Mouse (Mus musculus): ENCODE results near the gene Mta1. TPM values are rescaled to one million over a fixed set of nuclear protein-coding genes. Genes with fewer than 3 reads are reported as not detected.
A peak's percentile ranks its signal among the peaks of the same experiment; 100 is the strongest.

Gene Mta1
- polyA plus RNA-seq, 1 experiment from 2014 or later = 21.5 TPM

DNA sequence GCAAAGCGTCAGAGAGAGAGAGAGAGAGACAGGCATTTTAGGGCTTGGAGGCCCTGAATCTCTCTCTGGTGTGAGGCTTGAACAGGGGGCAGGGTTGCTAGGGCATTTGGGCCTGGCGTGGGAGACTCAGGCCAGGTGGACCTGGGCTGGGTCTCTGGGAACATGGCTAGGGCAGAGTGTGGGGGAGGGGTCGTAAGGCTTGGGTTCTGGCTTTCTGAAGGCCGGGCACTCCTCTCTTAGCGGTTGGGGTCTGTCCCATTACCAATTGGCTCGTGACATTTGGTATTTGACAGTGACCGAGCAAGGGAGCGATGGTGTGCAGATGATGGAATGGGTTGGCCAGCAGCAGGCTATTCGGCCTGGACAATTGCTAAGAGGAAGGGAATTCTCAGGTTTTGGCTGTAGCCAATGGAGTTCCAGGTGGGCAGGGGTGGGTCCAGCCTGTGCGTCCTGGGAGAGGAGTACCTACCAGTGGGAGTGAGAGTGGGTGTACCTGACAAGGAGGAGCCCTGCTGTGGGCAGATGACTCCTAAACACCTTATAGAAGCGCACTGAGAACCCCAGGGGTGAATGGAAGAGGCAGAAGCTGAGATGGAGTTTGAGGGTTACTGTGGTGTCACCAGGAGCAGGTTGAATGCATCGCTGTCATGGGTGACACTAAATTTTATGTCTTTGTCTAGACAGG, 88.4 kb downstream of the Mta1 start:
- no peaks in the 10 kb centered on the region for H3K9me3 ChIP-seq (ENCODE audit: control insufficient read depth, low read length)
- no peaks in the 10 kb centered on the region for H3K27me3 ChIP-seq (ENCODE audit: control insufficient read depth, insufficient read depth, low read length)
- H3K36me3 ChIP-seq (ENCODE audit: control insufficient read depth, insufficient read depth, low read length) = 0 out of 2 replicates have a peak, but pooled peaks cover 2% of the 10 kb centered on the region
- H3K27ac ChIP-seq (ENCODE audit: low read depth, low read length) = no peak overlapping the region
- H3K4me1 ChIP-seq (ENCODE audit: control insufficient read depth, insufficient read depth, low read length) = peaks cover 19% of the 10 kb centered on the region
- peak overlapping the region; percentile 85 for H3K4me2 ChIP-seq (ENCODE audit: low read depth)
- ATAC-seq (ENCODE audit: insufficient read depth, low FRiP score, low TSS enrichment) (0 out of 2 replicates have a peak, but pooled peaks have one; percentile 2), DNase-seq (ENCODE audit: low spot score) (peak; percentile 26)
- peak overlapping the region; percentile 64 for H3K4me3 ChIP-seq (ENCODE audit: low read depth, low read length)
- WGBS = 35% methylated on average over 12 of the region's 12 CpGs
- peak overlapping the region; percentile 76 for H3K9ac ChIP-seq (ENCODE audit: low read length)

Small RNA genes lying within 50 kb of the gene (microRNA-seq; reads per million reads assigned to microRNA genes)
- not detected for gene Gm44471

Other genes with a start within 250 kb of the Mta1 start
- not detected in 2 replicates for gene Gpr132, start 230.1 kb upstream of the Mta1 start, polyA plus RNA-seq (2014; fragmentation: Nextera tagmentation; extraction: Ambion mirVana)
- gene Jag2, start 168.5 kb upstream of the Mta1 start, polyA plus RNA-seq (2014; fragmentation: Nextera tagmentation; extraction: Ambion mirVana) = 5.4 and 5.9 TPM in 2 replicates
- gene Nudt14, start 156.2 kb upstream of the Mta1 start, polyA plus RNA-seq (2014; fragmentation: Nextera tagmentation; extraction: Ambion mirVana) = 61.2 and 67.8 TPM in 2 replicates
- 21.8 TPM in 2 replicates for gene Btbd6, start 121.8 kb upstream of the Mta1 start, polyA plus RNA-seq (2014; fragmentation: Nextera tagmentation; extraction: Ambion mirVana)
- gene Brf1, start 97.6 kb upstream of the Mta1 start, polyA plus RNA-seq (2014; fragmentation: Nextera tagmentation; extraction: Ambion mirVana) = 53.3 and 58.5 TPM in 2 replicates
- gene Pacs2, start 83.8 kb upstream of the Mta1 start, polyA plus RNA-seq (2014; fragmentation: Nextera tagmentation; extraction: Ambion mirVana) = 22.1 and 25.1 TPM in 2 replicates
- gene Tex22, start 23.8 kb upstream of the Mta1 start, polyA plus RNA-seq (2014; fragmentation: Nextera tagmentation; extraction: Ambion mirVana) = not detected in 2 replicates
- 198 and 211 TPM in 2 replicates for gene Crip2, start 42.0 kb downstream of the Mta1 start, polyA plus RNA-seq (2014; fragmentation: Nextera tagmentation; extraction: Ambion mirVana)
- gene Crip1, start 48.0 kb downstream of the Mta1 start, polyA plus RNA-seq (2014; fragmentation: Nextera tagmentation; extraction: Ambion mirVana) = 53.3 and 58.2 TPM in 2 replicates
- gene Tedc1, start 58.1 kb downstream of the Mta1 start, polyA plus RNA-seq (2014; fragmentation: Nextera tagmentation; extraction: Ambion mirVana) = 30.6 and 36.0 TPM in 2 replicates
- gene Tmem121, start 87.7 kb downstream of the Mta1 start, polyA plus RNA-seq (2014; fragmentation: Nextera tagmentation; extraction: Ambion mirVana) = 13.2 and 13.7 TPM in 2 replicates